Mouse (Mus musculus) thymus, adult 2 months (tissue): ENCODE measurements at regions not wholly inside any gene's neighbourhood (a gene's known extent, or its start where the extent isn't known, plus 50 kb on each side); places are given as distances from the start of the nearest gene placed in this dataset.

Source experiments
- CTCF ChIP-seq: fragments of 200-500 bp; IDR thresholded peaks from 2 replicates; pipeline ENCODE4 v1.5.1; 2012; ENCODE audit warnings: mild to moderate bottlenecking, control low read depth, low read length, moderate library complexity, borderline replicate concordance; ENCODE audit not compliant: control insufficient read depth, poor library complexity, insufficient read depth; ENCODE audit errors: extremely low read depth
- POLR2A ChIP-seq: fragments of 200-500 bp; IDR thresholded peaks from 2 replicates; pipeline ENCODE4 v1.6.1; 2012; ENCODE audit warnings: mild to moderate bottlenecking, low read length, control low read depth, moderate library complexity; ENCODE audit not compliant: control insufficient read depth, poor library complexity, insufficient read depth; ENCODE audit errors: extremely low read depth

- TF ChIP-seq POLR2A: no peak
- no peak for TF ChIP-seq CTCF
These were observed 314.3 kb upstream of the Nrip1 start for GRCm38 (mm10) chr16:76687735-76688447.
